Mouse (Mus musculus) retina, postnatal 1 day (tissue): Measurements from ENCODE around the gene Flcn.

Experiments used
- DNase-seq: peaks from one replicate; pipeline ENCODE4 v3.0.0-alpha.2; 2012

The Flcn gene

GRCm38 (mm10) chr11:59804409-59805110, 5.3 kb downstream of the Flcn start:
- DNase-seq, result no peak

GRCm38 (mm10) chr11:59803516-59803915, 6.3 kb downstream of the Flcn start:
- DNase-seq, result no peak

GRCm38 (mm10) chr11:59801881-59802280, 7.9 kb downstream of the Flcn start:
- no peak for DNase-seq

DNA sequence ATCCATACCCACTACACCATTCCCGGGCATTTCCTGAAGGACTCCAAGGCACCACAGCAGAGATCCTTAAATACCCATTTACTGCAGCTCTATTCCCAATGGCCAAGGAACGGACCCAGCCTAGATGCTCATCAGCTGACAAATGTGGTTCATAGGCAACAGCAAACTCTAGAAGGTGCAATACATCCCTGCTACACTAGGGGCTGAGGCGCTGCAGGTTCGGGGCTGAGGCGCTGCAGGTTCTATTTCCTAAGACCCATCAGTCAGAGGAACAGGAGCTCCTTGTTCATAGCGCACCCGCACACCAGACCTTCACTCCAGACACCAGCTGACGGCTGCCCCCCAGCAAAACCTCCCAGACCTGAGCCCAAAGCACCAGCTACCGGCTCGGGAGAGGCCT, 9.4 kb downstream of the Flcn start:
- peak; percentile 20 for DNase-seq

DNA sequence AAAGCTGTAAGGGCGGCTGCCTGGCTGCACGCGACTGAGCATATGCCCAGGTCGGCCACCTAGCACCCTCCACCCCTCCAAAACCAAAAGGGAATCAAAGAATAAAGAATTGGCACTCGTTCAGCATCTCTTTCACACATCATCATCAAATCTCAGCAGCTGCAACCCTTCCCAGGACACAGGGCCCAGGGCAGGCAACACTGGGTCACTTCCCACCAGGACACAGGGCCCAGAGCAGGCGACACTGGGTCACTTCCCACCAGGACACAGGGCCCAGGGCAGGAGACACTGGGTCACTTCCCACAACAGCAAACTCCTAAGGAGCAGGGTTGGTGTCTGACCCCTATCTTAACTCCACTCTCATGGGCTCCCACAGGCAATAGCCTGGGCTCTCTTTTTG, 16.4 kb downstream of the Flcn start:
- DNase-seq, result no peak

DNA sequence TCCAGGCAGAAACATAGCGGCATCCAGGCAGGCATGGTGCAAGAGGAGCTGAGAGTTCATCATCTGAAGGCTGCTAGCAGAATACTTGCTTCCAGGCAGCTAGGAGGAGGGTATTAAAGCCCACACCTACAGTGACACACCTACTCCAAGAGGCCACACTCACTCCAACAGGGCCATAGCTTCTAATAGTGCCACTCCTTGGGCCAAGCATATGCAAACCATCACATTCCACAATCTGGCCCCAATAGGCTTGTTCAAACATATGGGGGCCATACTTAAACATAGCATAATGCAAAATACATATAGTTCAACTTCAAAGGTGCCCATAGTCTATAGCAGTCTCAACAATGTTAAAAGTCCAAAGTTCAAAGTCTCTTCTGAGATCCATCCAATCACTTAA, 20.5 kb downstream of the Flcn start:
- no peak for DNase-seq

GRCm38 (mm10) chr11:59787199-59787781, 22.5 kb downstream of the Flcn start, which contains the start of gene Pld6:
Pld6 (minus strand) TSS chr11:59787645.
- DNase-seq, result peak; percentile 79

DNA sequence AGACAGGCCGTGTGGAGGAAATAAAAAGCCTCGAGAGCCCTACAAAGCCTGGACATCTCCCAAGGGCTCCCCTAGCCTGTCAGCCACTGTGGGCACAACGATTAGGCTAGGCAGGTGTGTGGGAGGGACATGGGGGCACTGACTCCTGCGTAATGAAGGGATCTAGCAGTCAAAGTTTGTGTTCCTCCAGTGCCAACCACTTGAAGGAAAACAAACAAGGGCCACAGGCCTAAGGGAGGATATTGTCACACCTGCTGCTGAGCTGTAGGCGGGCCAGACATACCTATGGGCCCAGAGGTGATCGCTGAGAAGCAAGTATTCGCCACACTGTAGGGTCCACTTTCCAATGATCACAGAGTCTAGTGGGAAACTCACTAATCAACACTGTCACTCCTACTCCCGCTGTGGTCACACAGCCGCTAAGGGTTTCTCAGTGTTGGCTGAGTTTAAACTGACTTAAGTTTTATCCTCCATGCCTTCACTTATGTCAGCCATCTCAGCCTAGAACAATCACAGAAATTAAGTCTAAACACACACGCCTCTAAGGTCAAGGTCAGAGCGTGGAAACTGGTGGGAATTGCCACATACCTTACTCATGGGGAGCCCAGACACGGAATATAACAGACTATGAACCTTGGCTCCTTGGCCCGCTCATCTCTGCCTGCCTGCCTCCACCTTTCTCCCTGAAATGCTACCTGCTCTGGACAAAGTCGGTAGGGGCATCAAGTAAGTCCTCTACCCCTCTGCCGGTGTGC, 23.2 kb downstream of the Flcn start:
- DNase-seq, result no peak

DNA sequence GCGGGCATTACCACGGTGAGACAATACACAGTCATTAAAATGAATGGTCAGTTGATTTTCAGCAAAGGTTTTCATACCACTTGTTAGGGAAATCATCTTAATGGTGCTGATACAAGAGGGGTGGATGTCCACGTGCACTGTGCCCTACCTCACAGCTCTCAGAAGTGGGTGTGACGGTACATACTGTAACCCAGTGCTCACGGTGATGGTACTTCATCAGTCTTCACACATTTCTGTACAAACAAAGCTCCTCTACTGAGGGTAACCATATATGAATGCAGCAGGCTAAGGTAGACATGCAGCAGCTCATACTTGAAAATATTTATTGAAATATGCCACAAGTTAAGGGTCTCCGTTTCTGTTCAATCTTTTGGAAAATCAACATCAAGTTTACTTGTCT, 26.2 kb downstream of the Flcn start:
- DNase-seq, result no peak

- DNase-seq, result no peak
These were observed 27.7 kb downstream of the Flcn start for GRCm38 (mm10) chr11:59782091-59782590.

GRCm38 (mm10) chr11:59780241-59780640, 29.6 kb downstream of the Flcn start:
- no peak for DNase-seq

DNA sequence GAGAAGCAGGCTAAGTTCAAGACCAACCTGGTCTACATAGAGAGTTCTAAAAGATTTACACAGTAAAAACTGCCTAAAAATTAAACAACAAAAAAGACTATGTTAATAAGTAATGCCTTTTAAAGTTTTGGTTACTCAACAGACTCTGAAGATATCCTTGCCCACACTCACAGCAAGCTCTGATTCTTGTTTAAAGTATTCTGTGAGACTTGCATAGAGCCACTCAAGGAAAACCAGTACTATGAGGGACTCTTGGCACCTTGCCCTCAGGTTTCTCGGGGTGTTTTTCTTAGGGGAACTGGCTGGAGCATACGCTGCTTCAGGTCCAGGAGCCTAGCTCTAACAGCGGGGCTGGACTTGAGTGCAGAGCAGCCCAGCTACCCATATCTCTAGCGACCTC, 30.4 kb downstream of the Flcn start:
- no peak for DNase-seq

- DNase-seq, result no peak
These were observed 31.0 kb downstream of the Flcn start for GRCm38 (mm10) chr11:59778874-59779223.

DNA sequence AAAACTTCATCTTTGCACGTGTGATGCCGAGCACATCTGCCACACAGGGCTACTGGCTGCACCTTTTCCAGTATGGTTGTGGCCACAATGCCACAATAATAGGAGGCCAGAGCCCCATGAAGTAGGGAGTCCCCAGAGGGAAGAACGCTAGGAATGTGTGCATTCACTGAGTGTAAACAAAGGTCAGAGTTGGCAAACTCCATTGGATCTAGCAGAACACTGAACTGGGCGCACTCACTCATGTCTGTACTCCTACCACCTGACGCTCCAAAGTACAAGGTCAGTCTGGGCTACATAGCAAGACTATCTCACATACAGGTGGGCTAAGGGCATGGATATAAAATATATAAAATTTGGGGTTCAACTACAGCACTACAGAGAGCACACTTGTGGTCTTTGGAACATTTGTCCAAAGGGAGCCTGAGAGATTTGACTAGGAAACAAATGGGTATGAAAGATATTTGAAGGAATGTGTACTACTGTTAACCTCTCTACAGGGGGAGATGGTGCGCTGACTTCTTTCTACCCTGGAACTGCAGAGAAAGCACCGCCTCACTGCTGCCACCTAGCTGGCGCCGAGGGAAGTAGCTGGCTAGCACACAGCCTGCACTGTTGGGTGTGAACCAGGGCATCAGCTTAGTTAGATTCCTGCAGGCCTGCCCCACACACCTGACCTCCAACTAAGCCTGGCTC, 31.5 kb downstream of the Flcn start:
- DNase-seq, result peak; percentile 81

DNA sequence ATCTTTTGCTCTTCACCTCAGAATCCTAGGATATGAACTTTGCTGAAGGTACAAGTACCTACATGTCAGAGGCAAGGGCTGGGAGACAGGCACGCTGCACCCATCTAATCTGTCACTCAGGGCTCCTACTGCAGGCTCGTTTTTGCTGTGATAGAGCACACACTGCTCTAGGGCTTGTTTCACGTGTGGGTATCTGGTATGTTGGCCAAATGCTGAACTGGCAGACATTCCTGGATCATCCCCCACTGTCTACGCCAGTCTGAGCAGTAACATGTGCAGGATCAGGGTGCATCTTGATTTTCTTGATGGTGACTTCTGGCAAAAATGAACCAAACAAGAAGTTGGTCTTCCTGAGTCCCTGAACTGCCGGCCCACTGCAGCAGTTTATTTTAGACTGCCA, 32.6 kb downstream of the Flcn start:
- DNase-seq, result no peak

- DNase-seq, result no peak
These were observed 34.2 kb downstream of the Flcn start for GRCm38 (mm10) chr11:59775435-59776148.

GRCm38 (mm10) chr11:59774522-59774921, 35.3 kb downstream of the Flcn start:
- DNase-seq, result no peak

GRCm38 (mm10) chr11:59772902-59773301, 36.9 kb downstream of the Flcn start:
- DNase-seq, result no peak

- DNase-seq, result no peak
These were observed 37.5 kb downstream of the Flcn start for GRCm38 (mm10) chr11:59772291-59772690.

- DNase-seq, result no peak
These were observed 39.1 kb downstream of the Flcn start for GRCm38 (mm10) chr11:59770753-59771152.

DNA sequence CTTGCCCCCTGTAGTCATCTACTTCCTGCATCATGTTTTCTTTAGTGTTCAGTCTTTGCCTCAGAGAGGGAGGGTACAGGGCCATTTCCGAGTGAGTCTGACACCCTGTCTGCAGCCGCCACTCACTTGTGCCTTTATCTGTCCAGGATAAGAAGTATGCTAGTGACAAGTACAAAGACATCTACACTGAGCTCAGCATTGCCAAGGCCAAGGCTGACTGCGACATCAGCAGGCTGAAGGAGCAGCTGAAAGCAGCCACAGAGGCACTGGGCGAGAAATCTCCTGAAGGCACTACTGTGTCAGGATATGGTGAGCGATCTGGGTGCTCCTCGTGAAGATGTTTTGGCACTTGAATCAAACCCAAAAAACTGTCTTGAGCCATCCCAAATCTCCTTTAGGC, 40.1 kb downstream of the Flcn start:
- no peak for DNase-seq

GRCm38 (mm10) chr11:59769307-59769706, 40.5 kb downstream of the Flcn start:
- DNase-seq, result no peak

DNA sequence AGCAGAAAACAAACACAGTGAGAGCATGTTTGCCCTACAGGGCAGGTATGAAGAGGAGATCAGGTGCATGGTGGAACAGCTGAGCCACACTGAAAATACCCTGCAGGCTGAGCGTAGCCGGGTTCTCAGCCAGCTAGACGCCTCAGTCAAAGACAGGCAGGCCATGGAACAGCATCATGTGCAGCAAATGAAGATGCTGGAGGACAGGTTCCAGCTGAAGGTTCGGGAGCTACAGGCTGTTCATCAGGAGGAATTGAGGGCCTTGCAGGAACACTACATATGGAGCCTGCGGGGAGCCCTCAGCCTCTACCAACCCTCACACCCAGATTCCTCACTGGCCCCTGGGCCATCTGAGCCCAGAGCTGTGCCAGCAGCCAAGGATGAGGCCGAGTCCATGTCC, 49.0 kb downstream of the Flcn start:
- DNase-seq, result no peak
